ENCODE assay signal across 8 mouse cellular contexts in the genomic region with DNA sequence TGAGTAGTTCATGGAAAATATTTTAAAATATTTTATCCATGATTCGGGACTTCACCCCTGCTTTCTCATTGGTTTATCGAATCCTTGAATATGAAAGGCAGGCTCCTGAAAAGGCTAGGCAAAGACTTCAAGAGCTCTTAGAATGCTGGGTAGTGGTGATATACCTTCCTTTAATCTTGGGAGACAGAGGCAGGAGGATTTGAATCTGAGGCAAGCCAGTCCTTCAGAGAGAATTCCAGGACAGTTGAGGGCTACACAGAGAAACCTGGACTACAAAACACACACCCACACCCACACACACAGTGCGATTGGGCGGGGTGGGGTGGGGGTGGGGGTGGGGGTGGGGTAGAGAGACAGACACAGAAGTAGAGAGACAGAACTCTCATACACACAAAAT. TPM values are rescaled to one million over a fixed set of nuclear protein-coding genes. Genes with fewer than 3 reads are reported as not detected.
DNase-seq lines count a peak whose midpoint lies in the region; ATAC-seq and TF ChIP-seq lines count a peak whose summit lies in the region.

No protein-coding gene starts in this region.

- peaks cover 4% of the 10 kb centered on the region for H3K4me1 ChIP-seq in thymus, adult 2 months (replicated peaks; ENCODE audit: control insufficient read depth, insufficient read depth, low read length)
- H3K4me1 ChIP-seq in limb, embryonic 13.5 days, result peaks cover 29% of the 10 kb centered on the region

- WGBS in thymus, adult 2 months, result 14% methylated on average over 4 of the region's 4 CpGs
- WGBS in limb, embryonic 13.5 days, result 9% methylated on average over 4 of the region's 4 CpGs

- no peaks in the 10 kb centered on the region for H3K27me3 ChIP-seq in thymus, adult 2 months (ENCODE audit: control insufficient read depth, insufficient read depth, low read length)
- no peaks in the 10 kb centered on the region for H3K27me3 ChIP-seq in limb, embryonic 13.5 days

- no peaks in the 10 kb centered on the region for H3K36me3 ChIP-seq in thymus, adult 2 months (ENCODE audit: control insufficient read depth, insufficient read depth, low read length)
- no peaks in the 10 kb centered on the region for H3K36me3 ChIP-seq in limb, embryonic 13.5 days

- no peak for TF ChIP-seq POLR2A in thymus, adult 2 months (IDR thresholded peaks at IDR 0.05; ENCODE audit: control insufficient read depth, extremely low read depth, insufficient read depth, low read length, poor library complexity)

- no peaks in the 10 kb centered on the region for H3K9me3 ChIP-seq in limb, embryonic 13.5 days

- H3K9ac ChIP-seq in limb, embryonic 13.5 days, result peak overlapping the region; percentile 68

- peak overlapping the region; percentile 69 for H3K4me2 ChIP-seq in limb, embryonic 13.5 days (replicated peaks)

- H3K27ac ChIP-seq in thymus, adult 2 months (ENCODE audit: control insufficient read depth, insufficient read depth, low read length), result peak overlapping the region; percentile 70; the same call in 1 of the 2 replicates
- H3K27ac ChIP-seq in limb, embryonic 13.5 days, result peak overlapping the region; percentile 99

- no peak for ATAC-seq in limb, embryonic 13.5 days (ENCODE audit: low FRiP score, low read depth)

- no peak for TF ChIP-seq CTCF in thymus, adult 2 months (IDR thresholded peaks at IDR 0.05; ENCODE audit: borderline replicate concordance, control insufficient read depth, extremely low read depth, insufficient read depth, low read length, poor library complexity)

- H3K4me3 ChIP-seq in thymus, adult 2 months (ENCODE audit: control insufficient read depth, insufficient read depth, low read length), result no peak overlapping the region
- H3K4me3 ChIP-seq in limb, embryonic 13.5 days, result peak overlapping the region; percentile 49; the same call in 1 of the 2 replicates

- peak; percentile 76 for DNase-seq in heart, adult 11 months
- no peak for DNase-seq in heart, adult 9 months (ENCODE audit: low spot score in 2 of 2)
- no peak for DNase-seq in thymus, adult 2 months
- DNase-seq in thymus, adult 18-20 months, result no peak
- peak; percentile 55 for DNase-seq in yolk sac, embryonic 10.5 days (ENCODE audit: low spot score)
- no peak for DNase-seq in right cerebral cortex, postnatal 10 days (ENCODE audit: low spot score in 2 of 2)
- DNase-seq in T-cell, adult 2 months (ENCODE audit: low spot score), result no peak

RNA-seq across cellular contexts. Expression of gene Hist1h2bb, which starts 1.4 kb away (rescaled TPM):
- 160 and 224 TPM in 2 replicates for polyA plus RNA-seq in thymus, adult 2 months (2012; rRNA removed)
- polyA plus RNA-seq in limb, embryonic 13.5 days (2015; fragmentation: Nextera tagmentation; extraction: Ambion mirVana), result 2.2 and 3.1 TPM in 2 replicates

RNA-seq across cellular contexts. Expression of gene Hist1h3c, which starts 2.5 kb away (rescaled TPM):
- polyA plus RNA-seq in thymus, adult 2 months (2012; rRNA removed), result 377 and 602 TPM in 2 replicates
- 17.7 and 20.6 TPM in 2 replicates for polyA plus RNA-seq in limb, embryonic 13.5 days (2015; fragmentation: Nextera tagmentation; extraction: Ambion mirVana)

RNA-seq across cellular contexts. Expression of gene Hist1h2ab, which starts 3.0 kb away (rescaled TPM):
- 258 and 455 TPM in 2 replicates for polyA plus RNA-seq in thymus, adult 2 months (2012; rRNA removed)
- 47.8 and 56.8 TPM in 2 replicates for polyA plus RNA-seq in limb, embryonic 13.5 days (2015; fragmentation: Nextera tagmentation; extraction: Ambion mirVana)

RNA-seq across cellular contexts. Expression of gene Hist1h3b, which starts 4.2 kb away (rescaled TPM):
- polyA plus RNA-seq in thymus, adult 2 months (2012; rRNA removed), result 529 and 561 TPM in 2 replicates
- 14.7 and 16.3 TPM in 2 replicates for polyA plus RNA-seq in limb, embryonic 13.5 days (2015; fragmentation: Nextera tagmentation; extraction: Ambion mirVana)

RNA-seq across cellular contexts. Expression of gene Hist1h4b, which starts 8.9 kb away (rescaled TPM):
- 101 and 134 TPM in 2 replicates for polyA plus RNA-seq in thymus, adult 2 months (2012; rRNA removed)
- polyA plus RNA-seq in limb, embryonic 13.5 days (2015; fragmentation: Nextera tagmentation; extraction: Ambion mirVana), result 7.2 and 13.5 TPM in 2 replicates

Comparison
In these comparisons a context has a peak if more than half of its experiments do, and no peak if none do; other contexts are left out.
1. DNase-seq: peak in heart, adult 11 months (single experiment) and yolk sac, embryonic 10.5 days (single experiment); none in heart, adult 9 months (0 of 2), thymus, adult 2 months (single experiment), thymus, adult 18-20 months (0 of 2), right cerebral cortex, postnatal 10 days (0 of 2) and T-cell, adult 2 months (single experiment).
2. RNA of gene Hist1h2bb, which starts 1.4 kb away (polyA plus RNA-seq): 160 to 224 TPM in thymus, adult 2 months; 2.2 to 3.1 TPM in limb, embryonic 13.5 days; every median in the first group is over 10 times any median in the second.
3. RNA of gene Hist1h3c, which starts 2.5 kb away (polyA plus RNA-seq): 377 to 602 TPM in thymus, adult 2 months; 17.7 to 20.6 TPM in limb, embryonic 13.5 days; every median in the first group is over 10 times any median in the second.